Mouse (Mus musculus) left cerebral cortex, postnatal 10 days (tissue): ENCODE measurements around the gene Prss41. TPM values are rescaled to one million over a fixed set of nuclear protein-coding genes. Genes with fewer than 3 reads are reported as not detected.
"Not testable (repeated sequence)": the region's sequence is repeated elsewhere in the genome, so short reads cannot be mapped to it uniquely, and the experiment has no call there.

ENCODE experiments used
- DNase-seq, 2 experiments: peaks; one replicate each; pipeline ENCODE4 v3.0.0; 2021 to 2022; ENCODE audit warnings: low spot score in 2 of 2, mixed read lengths in 1 of 2; ENCODE audit errors: extremely low spot score in 1 of 2
- intact Hi-C: fragments of 180-260 bp; cut with DNase I; formaldehyde crosslinking; loops from one replicate; pipeline ENCODE4 v1.15.1; 2025
- total RNA-seq, 2 experiments: library from RNA; stranded (reverse); gene quantifications; 2 replicates each; pipeline ENCODE4 v1.2.3; 2021

Gene Prss41
- total RNA-seq = 1 to 10 TPM; 1.9 to 2.8 TPM

DNA sequence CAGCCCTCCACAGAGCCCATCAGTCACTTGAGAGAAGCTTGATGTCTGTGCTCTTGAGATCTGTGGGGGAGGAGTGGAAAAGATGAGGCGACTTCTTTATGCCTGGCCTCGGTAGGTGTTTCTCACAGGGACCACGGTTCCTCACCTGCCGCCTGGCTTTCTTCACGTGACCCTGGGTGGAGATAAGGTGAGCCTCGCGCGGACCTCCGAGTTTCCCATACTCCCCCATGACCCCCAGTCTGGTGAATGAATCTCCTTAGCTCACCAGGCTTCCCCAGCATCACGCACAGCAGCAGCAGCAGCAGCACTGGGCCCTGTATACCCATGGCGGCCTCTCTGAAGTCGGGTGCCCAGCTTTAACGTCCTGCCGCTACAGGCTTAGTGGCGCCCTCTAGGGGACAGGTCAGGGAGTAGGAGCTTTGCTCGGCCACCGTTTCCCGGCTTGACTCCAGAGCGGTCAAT, at the start of gene Prss41, which contains the start of gene Prss32:
TSS of gene Prss41 (minus strand) at position 361 of the 462 bp plus-strand sequence.
TSS of gene Prss32 (plus strand) at position 44 of the 462 bp plus-strand sequence.
- peak in 1 of 2 experiments; percentile 67 for DNase-seq

DNA sequence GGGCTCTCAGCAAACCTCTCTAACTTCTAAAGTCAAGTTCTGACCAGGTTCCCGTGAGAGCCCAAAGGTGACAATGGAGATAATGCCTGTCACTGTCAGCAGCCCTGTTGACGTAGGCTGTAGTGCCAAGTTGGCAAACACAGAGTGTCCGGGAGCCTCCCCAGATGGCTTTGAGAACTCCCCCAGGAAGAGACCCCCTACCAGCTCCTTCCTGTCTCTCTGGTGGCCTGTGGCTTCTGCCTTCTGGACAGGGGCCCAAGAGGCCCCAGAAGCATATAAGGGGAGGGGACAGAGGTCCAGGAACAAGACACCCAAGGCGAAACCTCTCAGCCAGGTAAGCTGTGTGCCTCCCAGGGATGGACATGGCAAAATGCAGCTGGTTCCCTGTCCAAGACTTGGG, 36.6 kb upstream of the Prss41 start, which contains the start of the genes Dcpp1 and Dcpp2:
TSS of gene Dcpp1 (plus strand) at position 301 of the 400 bp plus-strand sequence.
TSS of gene Dcpp2 (plus strand) at position 305 of the 400 bp plus-strand sequence.
- intact Hi-C loops = loop anchor here (5.0 kb wide), 1 partner anchor 42 kb away; no protein-coding TSS in a partner anchor
- not testable (repeated sequence) for DNase-seq

More for the DNA sequence above, at the start of gene Prss41, which contains the start of gene Prss32:
- intact Hi-C loops = no loop called here

DNA sequence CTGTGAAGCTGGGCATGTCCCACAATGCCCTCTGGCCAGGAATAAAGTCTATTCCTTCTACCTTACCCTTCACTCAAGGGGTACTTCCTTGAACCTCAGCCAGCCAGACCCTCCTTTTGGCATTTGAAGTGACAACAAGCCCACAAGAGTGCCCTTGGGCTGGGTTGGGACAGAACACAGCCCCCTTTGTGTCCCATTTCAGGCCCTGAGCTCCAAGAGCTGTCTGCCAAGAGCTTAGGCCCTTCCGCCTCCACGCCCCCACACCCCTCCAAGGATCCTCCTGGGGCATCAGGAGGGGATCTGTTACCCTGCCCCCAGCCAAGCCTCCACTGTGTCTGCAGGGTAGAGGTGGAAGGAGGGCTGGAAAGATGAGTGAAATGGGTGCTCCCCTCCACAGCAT, 33.2 kb upstream of the Prss41 start:
- DNase-seq = peak in 1 of 2 experiments; percentile 46
- intact Hi-C loops = no loop called here

DNA sequence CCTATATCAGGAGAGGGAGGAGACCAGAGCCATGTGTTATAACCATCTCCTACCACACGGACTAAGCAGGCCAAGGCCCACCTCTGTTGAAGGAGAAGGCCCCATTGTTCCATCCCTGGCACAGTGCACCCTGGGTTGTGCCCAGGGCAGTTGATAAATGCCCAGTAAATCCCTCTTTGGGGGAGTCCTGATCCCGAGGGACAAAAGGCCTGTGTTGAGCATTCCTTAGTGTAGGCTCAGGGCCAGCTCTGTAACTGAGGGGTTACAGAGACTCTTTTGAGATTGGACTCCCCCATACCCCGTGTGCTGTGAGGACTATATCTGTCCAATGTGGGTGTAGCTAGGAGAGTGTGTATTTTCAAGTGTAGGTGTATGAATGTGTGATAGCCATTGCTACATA, 32.8 kb upstream of the Prss41 start:
- peak in 1 of 2 experiments; percentile 26 for DNase-seq
- intact Hi-C loops = no loop called here

DNA sequence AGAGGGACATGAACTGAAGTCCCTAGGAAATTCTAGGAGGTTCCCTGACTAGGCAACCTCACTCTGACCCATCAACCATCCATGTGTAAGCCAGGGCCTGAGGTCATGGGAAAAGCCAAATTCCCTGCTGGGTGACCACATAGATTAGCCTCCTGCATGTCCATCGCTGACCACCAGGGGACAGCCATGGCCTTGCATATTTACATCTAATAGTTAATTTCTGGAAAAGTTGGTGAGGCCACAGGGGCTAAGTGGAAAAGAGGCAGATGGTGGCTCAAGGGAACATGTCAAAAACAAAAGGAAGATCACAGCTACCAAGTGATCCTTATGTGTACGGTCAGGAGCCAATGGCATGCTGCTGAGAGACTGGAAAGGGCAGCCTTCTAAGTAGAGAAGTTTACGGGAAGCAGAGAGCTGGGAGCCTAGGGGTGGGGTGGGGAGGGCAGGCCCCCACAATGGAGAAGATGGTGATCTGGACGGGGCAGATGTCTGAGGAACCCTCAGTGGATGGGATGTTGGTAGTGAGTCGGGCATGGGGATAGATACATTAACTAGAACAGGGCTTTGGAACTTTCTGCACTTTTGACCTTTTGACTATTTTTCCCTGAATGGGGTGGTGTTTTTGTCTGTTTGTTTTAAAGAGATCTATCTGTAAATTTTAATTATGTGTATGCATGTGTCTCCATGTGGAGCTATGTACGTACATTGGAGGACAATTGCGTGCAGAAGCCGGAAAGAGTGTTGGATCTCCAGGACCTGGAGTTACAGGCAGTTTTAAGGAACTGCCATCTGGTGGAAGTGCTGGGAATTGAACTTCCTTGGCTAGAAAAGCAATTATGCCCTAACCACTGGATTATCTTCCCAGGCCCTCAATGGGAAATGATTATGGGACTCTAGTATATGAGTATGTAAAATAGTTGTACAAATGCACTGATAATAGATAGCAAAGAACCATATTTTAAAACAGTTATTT, 30.2 kb upstream of the Prss41 start:
- peak in 1 of 2 experiments; percentile 59 for DNase-seq
- intact Hi-C loops = loop anchor here (5.0 kb wide), 1 partner anchor 88 kb away; no protein-coding TSS in a partner anchor

DNA sequence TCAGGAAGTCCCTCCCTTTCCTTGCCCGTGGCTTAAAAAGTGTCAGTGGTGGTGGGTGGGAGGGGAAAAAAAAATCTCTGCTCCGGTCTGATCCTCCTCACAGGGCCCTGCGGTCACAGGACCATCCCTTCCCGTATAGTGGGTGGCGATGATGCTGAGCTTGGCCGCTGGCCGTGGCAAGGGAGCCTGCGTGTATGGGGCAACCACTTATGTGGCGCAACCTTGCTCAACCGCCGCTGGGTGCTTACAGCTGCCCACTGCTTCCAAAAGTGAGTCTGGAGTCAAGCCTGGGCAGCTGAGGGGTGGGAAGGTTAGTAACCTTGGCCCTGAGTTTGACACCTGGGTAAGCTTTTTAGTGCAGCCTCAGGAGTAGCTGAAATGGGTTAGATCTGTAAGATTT, 24.5 kb upstream of the Prss41 start:
- DNase-seq = no peak
- intact Hi-C loops = no loop called here

DNA sequence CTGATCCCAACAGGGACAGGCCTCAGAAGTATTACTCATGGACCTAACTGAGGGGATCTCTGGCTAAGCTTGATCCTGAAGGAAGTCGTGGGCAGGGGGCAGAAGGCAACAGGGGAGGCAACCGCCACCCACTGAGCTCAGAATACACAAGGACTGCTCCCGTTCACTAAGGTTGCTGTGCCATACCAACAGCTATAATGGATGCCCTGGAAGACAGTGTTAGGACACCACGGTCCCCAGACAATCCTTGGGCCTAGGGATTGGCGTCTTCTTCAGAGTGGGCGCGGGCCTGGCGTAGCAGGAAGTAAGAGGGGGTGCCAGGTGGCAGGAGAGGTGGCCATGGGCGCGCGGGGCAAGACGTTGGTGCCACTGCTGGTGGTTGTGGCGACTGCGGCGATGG, 23.8 kb upstream of the Prss41 start, which contains the start of gene Prss21:
TSS of gene Prss21 (plus strand) at position 301 of the 400 bp plus-strand sequence.
- DNase-seq = no peak
- intact Hi-C loops = no loop called here

DNA sequence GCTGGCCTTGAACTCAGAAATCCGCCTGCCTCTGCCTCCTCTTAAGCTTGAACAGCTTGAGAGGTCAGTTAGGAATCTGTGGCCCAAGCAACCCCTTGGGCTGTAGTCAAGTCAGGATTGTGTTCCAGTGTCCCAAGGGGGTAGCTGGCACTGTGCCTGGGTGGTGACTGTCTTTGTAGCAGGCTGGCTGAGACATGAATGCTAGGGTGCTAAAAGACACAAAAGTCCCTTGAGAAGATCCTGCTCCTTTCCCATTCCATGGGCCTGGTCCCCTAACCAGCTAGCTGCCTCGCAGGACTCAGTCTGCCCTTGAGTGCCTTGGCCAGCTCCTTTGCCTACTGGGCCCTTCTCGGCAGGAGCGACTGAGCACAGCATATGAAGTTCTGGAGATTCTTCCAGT, 19.0 kb upstream of the Prss41 start:
- intact Hi-C loops = no loop called here
- no peak for DNase-seq

DNA sequence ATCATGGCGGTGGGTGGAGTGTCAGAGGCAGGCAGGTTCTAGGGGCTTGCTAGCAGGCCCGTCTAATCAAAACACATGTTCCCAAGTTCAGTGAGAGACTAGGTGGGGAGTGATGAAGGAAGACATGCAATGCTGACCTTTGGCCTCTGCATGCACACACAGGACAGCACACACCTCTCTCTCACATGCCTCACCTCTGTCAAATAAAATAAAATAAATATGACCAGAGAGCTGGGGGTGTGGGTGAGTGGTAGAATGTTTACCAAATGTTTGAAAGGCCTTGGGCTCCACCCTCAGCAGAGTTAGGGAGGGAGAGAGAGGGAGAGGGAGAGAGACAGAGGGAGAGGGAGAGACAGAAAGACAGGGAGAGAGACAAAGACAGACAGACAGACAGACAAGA, 13.9 kb upstream of the Prss41 start:
- no peak for DNase-seq
- intact Hi-C loops = no loop called here

DNA sequence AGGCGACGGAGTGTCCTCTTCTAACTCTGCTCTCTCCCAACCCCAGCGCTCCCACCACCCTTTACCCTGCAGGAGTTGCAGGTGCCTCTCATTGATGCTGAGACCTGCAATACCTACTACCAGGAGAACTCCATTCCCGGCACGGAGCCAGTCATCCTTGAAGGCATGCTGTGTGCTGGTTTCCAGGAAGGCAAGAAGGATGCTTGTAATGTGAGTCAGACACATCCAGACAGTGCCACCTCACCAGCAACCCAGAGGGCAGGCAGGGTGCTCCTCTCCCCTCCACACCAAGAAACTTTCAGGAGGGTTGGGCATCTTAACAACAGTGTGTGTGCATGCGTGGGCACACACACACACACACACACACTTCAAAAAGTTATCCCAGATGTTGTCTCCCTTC, 13.2 kb upstream of the Prss41 start:
- DNase-seq = no peak
- intact Hi-C loops = no loop called here

DNA sequence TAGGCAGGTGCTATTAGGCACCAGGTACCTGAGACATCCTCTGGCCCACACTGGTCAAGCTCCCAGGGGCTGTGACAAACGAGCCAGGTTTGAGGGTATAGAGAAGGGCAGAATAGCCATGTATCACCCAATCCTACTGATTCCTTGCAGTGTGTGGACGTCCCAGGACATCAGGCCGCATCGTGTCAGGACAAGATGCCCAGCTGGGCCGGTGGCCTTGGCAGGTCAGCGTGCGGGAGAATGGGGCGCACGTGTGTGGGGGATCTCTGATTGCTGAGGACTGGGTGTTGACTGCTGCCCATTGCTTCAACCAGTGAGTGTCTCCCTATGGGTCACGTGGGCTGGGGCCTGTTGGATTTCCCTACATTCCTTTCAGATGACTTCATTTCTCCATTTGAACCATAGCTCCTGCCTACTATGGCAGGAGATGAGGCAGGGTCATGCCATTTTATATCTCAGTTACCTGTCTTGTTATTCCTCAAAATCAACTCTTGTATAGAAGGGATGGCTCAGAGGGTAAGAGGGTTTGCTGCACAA, 10.3 kb upstream of the Prss41 start:
- intact Hi-C loops = loop anchor here (5.0 kb wide), 1 partner anchor 108 kb away; no protein-coding TSS in a partner anchor
- DNase-seq = no peak

DNA sequence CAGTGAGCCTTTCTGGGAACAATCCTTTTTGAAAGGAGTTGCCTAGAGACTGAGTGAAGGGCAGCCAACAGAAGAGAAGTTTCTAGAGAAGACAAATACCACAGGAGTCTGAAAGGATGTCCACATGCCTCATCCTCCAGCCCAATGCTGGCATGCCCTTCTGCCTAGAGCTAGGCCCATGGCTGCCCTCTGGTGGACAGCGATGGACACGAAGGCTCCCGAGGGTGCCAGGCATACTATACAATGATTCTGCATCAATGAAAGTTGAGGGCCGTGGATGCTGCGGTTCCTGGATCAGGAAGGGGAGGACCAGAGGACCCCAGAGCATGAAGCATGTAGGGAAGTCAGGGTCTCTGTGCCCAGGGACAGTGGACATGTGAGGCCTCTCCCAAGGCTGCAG, 9.3 kb upstream of the Prss41 start:
- intact Hi-C loops = loop anchor here (5.0 kb wide), 1 partner anchor 109 kb away; no protein-coding TSS in a partner anchor

DNA sequence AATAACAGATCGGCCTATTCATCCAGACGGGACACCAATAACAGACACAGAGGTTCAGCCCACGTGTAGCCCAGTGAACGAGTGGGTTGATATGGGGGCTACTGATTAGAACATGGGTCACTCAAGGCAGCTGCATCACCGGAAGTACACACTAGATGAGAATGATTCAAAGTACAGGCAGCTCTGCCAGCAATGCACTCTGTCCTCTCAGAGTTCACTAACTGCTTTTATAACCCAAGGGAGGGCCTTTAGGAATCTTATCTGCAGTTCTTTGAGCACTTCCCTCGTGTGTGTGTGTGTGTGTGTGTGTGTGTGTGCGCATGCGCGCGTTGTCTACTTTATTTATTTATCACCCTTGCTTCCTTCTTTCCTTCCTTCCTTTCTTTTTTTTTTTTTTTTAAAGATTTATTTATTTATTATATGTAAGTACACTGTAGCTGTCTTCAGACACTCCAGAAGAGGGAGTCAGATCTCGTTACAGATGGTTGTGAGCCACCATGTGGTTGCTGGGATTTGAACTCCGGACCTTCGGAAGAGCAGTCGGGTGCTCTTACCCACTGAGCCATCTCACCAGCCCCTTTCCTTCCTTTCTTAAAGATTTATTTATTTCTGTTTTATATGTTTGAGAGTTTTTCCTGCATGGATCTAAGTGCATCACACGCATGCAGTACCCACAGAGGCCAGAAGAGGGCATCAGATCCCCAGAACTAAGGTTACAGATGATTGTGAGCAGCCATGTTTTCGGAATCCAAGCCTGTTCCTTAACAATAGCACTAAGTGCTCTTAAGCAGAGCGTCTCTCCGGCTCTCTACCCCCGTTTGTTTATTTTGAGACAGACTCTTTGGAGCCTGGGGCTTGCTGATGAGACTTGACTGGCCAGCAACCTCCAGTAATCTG, 7.1 kb upstream of the Prss41 start:
- peak; percentile 45 to 68 for DNase-seq
- intact Hi-C loops = loop anchor here (5.0 kb wide), 1 partner anchor 111 kb away; no protein-coding TSS in a partner anchor

More for the DNA sequence above, 9.3 kb upstream of the Prss41 start:
- peak in 1 of 2 experiments; percentile 67 for DNase-seq

DNA sequence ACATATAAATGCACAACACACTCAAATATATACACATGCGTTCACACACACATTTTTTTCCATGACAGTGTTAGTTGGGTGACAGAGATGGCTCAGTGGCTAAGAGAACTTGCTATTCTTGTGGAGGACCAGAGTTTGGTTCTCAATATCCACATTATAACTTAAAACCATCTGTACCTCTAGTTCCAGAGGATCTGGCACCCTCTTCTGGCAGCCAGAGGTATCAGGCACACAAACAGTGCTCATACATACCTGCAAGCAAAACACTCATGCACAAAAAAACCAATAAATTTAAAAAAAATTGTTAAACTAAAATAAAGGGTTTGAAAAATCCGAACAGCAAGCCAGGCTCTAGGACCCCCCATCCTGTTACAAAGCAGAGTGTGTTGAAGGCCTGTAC, 6.1 kb upstream of the Prss41 start:
- intact Hi-C loops = loop anchor here (5.0 kb wide), 1 partner anchor 112 kb away; no protein-coding TSS in a partner anchor
- DNase-seq = no peak

DNA sequence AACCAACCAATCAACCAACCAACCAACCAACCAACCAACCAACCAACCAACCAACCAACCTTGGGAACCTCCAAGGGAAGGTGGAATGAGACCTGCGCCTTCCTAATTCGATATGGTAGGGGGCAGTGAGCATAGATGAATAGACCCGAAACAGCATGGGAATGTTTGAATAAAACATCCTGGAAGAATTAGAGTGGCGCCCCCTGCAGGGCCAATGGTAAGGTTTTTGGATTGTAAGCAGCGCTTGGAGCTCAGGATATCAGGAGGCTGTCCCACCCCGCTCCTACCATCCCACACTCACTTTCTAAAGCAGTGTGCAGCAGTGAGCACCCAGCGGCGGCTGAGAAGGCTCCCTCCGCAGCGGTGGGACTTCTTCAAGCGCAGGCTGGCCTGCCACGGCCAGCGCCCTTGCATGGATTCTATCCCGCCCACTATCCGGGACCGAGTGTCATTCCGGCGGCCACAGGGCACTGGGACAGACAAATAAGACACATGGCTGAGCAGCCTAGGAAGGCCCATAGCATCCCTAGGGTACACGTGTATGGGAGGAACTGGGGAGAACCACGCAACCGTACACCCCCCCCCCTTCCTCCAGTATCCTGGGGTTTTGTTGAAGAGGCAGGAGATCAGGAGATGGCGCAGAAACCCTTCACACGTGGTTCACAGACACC, 696 bp downstream of the Prss41 start:
- intact Hi-C loops = no loop called here
- DNase-seq = no peak

DNA sequence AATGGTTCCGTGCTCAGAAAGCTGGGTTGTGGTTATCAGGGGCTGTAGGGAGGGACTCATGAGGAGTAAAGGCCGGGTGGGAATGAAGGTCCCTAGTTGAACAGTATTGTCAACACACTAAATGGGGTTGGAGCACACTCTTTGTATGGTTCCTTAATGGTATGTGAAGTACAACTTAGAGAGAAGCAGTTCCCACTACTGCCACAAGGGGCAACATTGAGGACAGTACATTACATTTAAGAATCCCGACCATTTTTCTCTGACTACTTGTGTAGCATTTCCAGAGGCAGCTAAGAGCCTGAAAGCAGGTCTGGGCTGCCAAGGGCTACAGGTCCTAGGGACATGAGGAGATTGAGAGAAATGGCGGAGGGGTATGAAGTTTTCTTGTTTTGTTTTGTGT, 2.8 kb downstream of the Prss41 start:
- intact Hi-C loops = no loop called here
- DNase-seq = peak; percentile 55 to 61

DNA sequence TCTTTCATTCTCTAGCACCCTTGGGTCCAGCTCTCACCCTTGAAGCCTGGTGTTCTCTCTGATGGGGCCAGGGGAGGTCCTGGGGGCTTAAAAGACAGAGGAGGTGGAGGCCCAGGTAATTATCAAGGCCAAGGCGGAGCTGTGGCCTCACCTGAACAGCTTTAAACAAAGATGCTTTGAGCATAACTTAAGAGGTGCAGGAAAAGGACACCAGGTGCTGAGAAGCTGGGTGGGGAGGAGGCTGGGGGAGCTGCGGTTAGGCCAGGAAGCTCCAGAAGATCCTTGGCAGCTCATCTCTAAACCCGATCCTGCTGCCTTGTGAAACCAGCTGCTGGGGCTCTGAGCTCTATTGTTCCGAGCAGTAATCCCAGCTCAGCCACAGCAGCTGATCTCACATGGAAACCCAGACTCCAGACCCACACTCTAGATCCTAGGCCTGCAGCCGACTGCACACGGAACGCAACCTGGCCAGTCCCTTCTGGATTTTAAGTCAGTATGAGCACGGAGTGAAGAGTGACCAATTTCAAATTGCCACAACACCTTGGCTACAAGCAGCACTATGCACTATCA, 7.9 kb downstream of the Prss41 start, which contains the start of gene Prss33:
TSS of gene Prss33 (minus strand) at position 51 of the 570 bp plus-strand sequence.
- DNase-seq = no peak
- intact Hi-C loops = no loop called here
